ENCODE assay signal across 8 mouse cellular contexts in genomic region chr7:141564561-141564960, GRCm38 (mm10). TPM values are rescaled to one million over a fixed set of nuclear protein-coding genes. Genes with fewer than 3 reads are reported as not detected.
DNase-seq lines count a peak whose midpoint lies in the region; ATAC-seq and TF ChIP-seq lines count a peak whose summit lies in the region.

No protein-coding gene starts in this region.

- TF ChIP-seq POLR2A in liver, adult 2 months (IDR thresholded peaks at IDR 0.05; ENCODE audit: extremely low read depth, insufficient read depth, low read length) = no peak

- H3K79me2 ChIP-seq in liver, adult 2 months (ENCODE audit: control insufficient read depth, insufficient read depth, low read length) = peaks cover 46% of the 10 kb centered on the region

- no peaks in the 10 kb centered on the region for H3K27me3 ChIP-seq in erythroblast, embryonic 14.5 days (ENCODE audit: control insufficient read depth)
- no peaks in the 10 kb centered on the region for H3K27me3 ChIP-seq in liver, adult 2 months (ENCODE audit: control insufficient read depth, insufficient read depth, low read length)
- no peaks in the 10 kb centered on the region for H3K27me3 ChIP-seq in liver, embryonic 16.5 days (ENCODE audit: control insufficient read depth, insufficient read depth, low read depth, low read length)
- no peaks in the 10 kb centered on the region for H3K27me3 ChIP-seq in midbrain, embryonic 14.5 days (ENCODE audit: control insufficient read depth, insufficient read depth, low read length)

- no peak for DNase-seq in liver, adult 2 months (ENCODE audit: extremely low read depth, low read depth, low spot score)
- no peak for DNase-seq in liver
- DNase-seq in testis, postnatal 10 days (ENCODE audit: low spot score) = no peak
- no peak for DNase-seq in midbrain, embryonic 14.5 days

- no peak for ATAC-seq in erythroblast, adult 5-6 weeks (replicated peaks; ENCODE audit: low FRiP score, poor library complexity, severe bottlenecking)
- no peak for ATAC-seq in liver, embryonic 16.5 days (ENCODE audit: low read depth)
- no peak for ATAC-seq in midbrain, embryonic 14.5 days (ENCODE audit: low FRiP score, low TSS enrichment)

- H3K9ac ChIP-seq in liver, adult 2 months (ENCODE audit: low read depth, low read length) = no peak overlapping the region
- peak overlapping the region; percentile 38 for H3K9ac ChIP-seq in liver, embryonic 16.5 days (ENCODE audit: low read depth, low read length)
- H3K9ac ChIP-seq in midbrain, embryonic 14.5 days (replicated peaks; ENCODE audit: low read length) = no peak overlapping the region

- peak overlapping the region; percentile 86 for H3K4me3 ChIP-seq in erythroblast, embryonic 14.5 days (replicated peaks)
- H3K4me3 ChIP-seq in liver, adult 2 months (ENCODE audit: insufficient read depth, low read depth, low read length) = no peak overlapping the region
- 0 out of 2 replicates have a peak overlapping the region, but pooled peaks have one; percentile 19 for H3K4me3 ChIP-seq in brown adipose tissue, adult 24 weeks (ENCODE audit: insufficient read depth, low read depth, low read length)
- H3K4me3 ChIP-seq in liver, embryonic 16.5 days (ENCODE audit: low read depth, low read length) = peak overlapping the region; percentile 1; the same call in 1 of the 2 replicates
- no peak overlapping the region for H3K4me3 ChIP-seq in midbrain, embryonic 14.5 days (replicated peaks; ENCODE audit: low read depth, low read length)

- H3K36me3 ChIP-seq in erythroblast, embryonic 14.5 days (ENCODE audit: control insufficient read depth) = peaks cover 62% of the 10 kb centered on the region
- no peaks in the 10 kb centered on the region for H3K36me3 ChIP-seq in liver, adult 2 months (ENCODE audit: control insufficient read depth, insufficient read depth, low read length)
- peaks cover 7% of the 10 kb centered on the region for H3K36me3 ChIP-seq in liver, embryonic 16.5 days (ENCODE audit: control insufficient read depth, insufficient read depth)
- H3K36me3 ChIP-seq in midbrain, embryonic 14.5 days (ENCODE audit: control insufficient read depth, insufficient read depth, low read length) = 0 out of 2 replicates have a peak, but pooled peaks cover 4% of the 10 kb centered on the region

- peak overlapping the region; percentile 13 for H3K27ac ChIP-seq in liver, adult 2 months (replicated peaks; ENCODE audit: insufficient read depth, low read depth, low read length)
- peak overlapping the region; percentile 29 for H3K27ac ChIP-seq in brown adipose tissue, adult 24 weeks (replicated peaks; ENCODE audit: low read depth, low read length)
- peak overlapping the region; percentile 58 for H3K27ac ChIP-seq in liver, embryonic 16.5 days (ENCODE audit: low read length)
- H3K27ac ChIP-seq in midbrain, embryonic 14.5 days (replicated peaks; ENCODE audit: low read depth, low read length) = no peak overlapping the region

- WGBS in liver, adult 2 months = 58% methylated on average over 7 of the region's 7 CpGs
- 60% methylated on average over 7 of the region's 7 CpGs for WGBS in liver, embryonic 16.5 days (ENCODE audit: insufficient replicate concordance)
- WGBS in midbrain, embryonic 14.5 days = 85% methylated on average over 7 of the region's 7 CpGs

- H3K9me3 ChIP-seq in erythroblast, embryonic 14.5 days (ENCODE audit: control insufficient read depth, low read length) = no peaks in the 10 kb centered on the region
- no peaks in the 10 kb centered on the region for H3K9me3 ChIP-seq in liver, embryonic 16.5 days (replicated peaks; ENCODE audit: control insufficient read depth, low read length)
- no peaks in the 10 kb centered on the region for H3K9me3 ChIP-seq in midbrain, embryonic 14.5 days (ENCODE audit: control insufficient read depth, low read length)

- H3K4me2 ChIP-seq in liver, embryonic 16.5 days (ENCODE audit: low read depth, low read length) = peak overlapping the region; percentile 75
- no peak overlapping the region for H3K4me2 ChIP-seq in midbrain, embryonic 14.5 days (ENCODE audit: low read length)

- no peak for TF ChIP-seq CTCF in liver, adult 2 months (IDR thresholded peaks at IDR 0.05; ENCODE audit: low read depth, low read length)

- H3K4me1 ChIP-seq in erythroblast, embryonic 14.5 days (ENCODE audit: control insufficient read depth) = peaks cover 87% of the 10 kb centered on the region
- peaks cover 46% of the 10 kb centered on the region for H3K4me1 ChIP-seq in liver, adult 2 months (ENCODE audit: control insufficient read depth, insufficient read depth, low read length)
- H3K4me1 ChIP-seq in brown adipose tissue, adult 24 weeks (ENCODE audit: control insufficient read depth, insufficient read depth, insufficient read length, low read length) = peaks cover 10% of the 10 kb centered on the region
- H3K4me1 ChIP-seq in liver, embryonic 16.5 days (ENCODE audit: control insufficient read depth, low read depth, low read length) = peaks cover 68% of the 10 kb centered on the region
- peaks cover 10% of the 10 kb centered on the region for H3K4me1 ChIP-seq in midbrain, embryonic 14.5 days (ENCODE audit: control insufficient read depth, insufficient read depth, low read length)

RNA-seq across cellular contexts. Expression of gene Ap2a2, which starts 2.6 kb away (rescaled TPM):
- polyA plus RNA-seq in erythroblast, embryonic 14.5 days (2012) = 8.6 and 9.2 TPM in 2 replicates
- total RNA-seq in erythroblast, adult 5-6 weeks (2015; ENCODE audit: low replicate concordance) = 39.9 and 43.4 TPM in 2 replicates
- total RNA-seq in erythroblast, adult 5-6 weeks (2017; ENCODE audit: low replicate concordance) = 59.3 and 64.1 TPM in 2 replicates
- 42.2 and 54.0 TPM in 2 replicates for total RNA-seq in liver, adult 2 months (2014; rRNA removed)
- 37.9 and 38.1 TPM in 2 replicates for polyA plus RNA-seq in liver, adult 2 months (2012; rRNA removed)
- 40.3 and 42.7 TPM in 2 replicates for polyA plus RNA-seq in brown adipose tissue, adult 24 weeks (2012; ENCODE audit: insufficient read depth, insufficient read length, missing spikeins)
- 66.7 and 70.7 TPM in 2 replicates for polyA plus RNA-seq in liver, embryonic 16.5 days (2015; fragmentation: Nextera tagmentation; extraction: Ambion mirVana)
- 95.4 and 103 TPM in 2 replicates for polyA plus RNA-seq in midbrain, embryonic 14.5 days (2014; fragmentation: Nextera tagmentation; extraction: Ambion mirVana)

RNA-seq across cellular contexts. Expression of gene Chid1, which starts 24.9 kb away (rescaled TPM):
- 1.7 and 2.6 TPM in 2 replicates for polyA plus RNA-seq in erythroblast, embryonic 14.5 days (2012)
- 4.0 and 7.5 TPM in 2 replicates for total RNA-seq in erythroblast, adult 5-6 weeks (2015; ENCODE audit: low replicate concordance)
- total RNA-seq in erythroblast, adult 5-6 weeks (2017; ENCODE audit: low replicate concordance) = 7.5 and 8.1 TPM in 2 replicates
- total RNA-seq in liver, adult 2 months (2014; rRNA removed) = 24.2 and 30.6 TPM in 2 replicates
- polyA plus RNA-seq in liver, adult 2 months (2012; rRNA removed) = 32.6 and 45.1 TPM in 2 replicates
- polyA plus RNA-seq in brown adipose tissue, adult 24 weeks (2012; ENCODE audit: insufficient read depth, insufficient read length, missing spikeins) = 13.4 and 19.8 TPM in 2 replicates
- 25.3 and 26.6 TPM in 2 replicates for polyA plus RNA-seq in liver, embryonic 16.5 days (2015; fragmentation: Nextera tagmentation; extraction: Ambion mirVana)
- polyA plus RNA-seq in midbrain, embryonic 14.5 days (2014; fragmentation: Nextera tagmentation; extraction: Ambion mirVana) = 37.9 and 40.2 TPM in 2 replicates

Comparison
In these comparisons a context has a peak if more than half of its experiments do, and no peak if none do; other contexts are left out.
1. H3K4me3 ChIP-seq: peak in erythroblast, embryonic 14.5 days (single experiment), brown adipose tissue, adult 24 weeks (single experiment) and liver, embryonic 16.5 days (single experiment); none in liver, adult 2 months (single experiment) and midbrain, embryonic 14.5 days (single experiment).